Mouse (Mus musculus) ovary, postnatal 10 days (tissue): ENCODE results near the gene Rbm34.

Experiments used
- DNase-seq: peaks from one replicate; pipeline ENCODE4 v3.0.0; 2022; ENCODE audit warnings: low spot score

The Rbm34 gene

GRCm38 (mm10) chr8:126961516-126961915 lies 9.4 kb downstream of the Rbm34 start:
- no peak for DNase-seq

GRCm38 (mm10) chr8:126951900-126952636 lies 18.8 kb downstream of the Rbm34 start:
- no peak for DNase-seq

GRCm38 (mm10) chr8:126949527-126949926 lies 21.3 kb downstream of the Rbm34 start:
- no peak for DNase-seq

GRCm38 (mm10) chr8:126946444-126946843 lies 24.4 kb downstream of the Rbm34 start:
- no peak for DNase-seq

- DNase-seq: peak; percentile 92
Observed at GRCm38 (mm10) chr8:126945730-126946163, 25.1 kb downstream of the Rbm34 start, which contains the start of gene Tomm20. Gene Tomm20 (minus strand): TSS chr8:126945844.

GRCm38 (mm10) chr8:126944781-126945691 lies 25.8 kb downstream of the Rbm34 start:
- peak; percentile 30 for DNase-seq

GRCm38 (mm10) chr8:126943565-126943964 lies 27.3 kb downstream of the Rbm34 start:
- DNase-seq: no peak

- no peak for DNase-seq
Observed at GRCm38 (mm10) chr8:126937337-126937736, 33.5 kb downstream of the Rbm34 start.

GRCm38 (mm10) chr8:126935932-126936331 lies 34.9 kb downstream of the Rbm34 start:
- DNase-seq: no peak

GRCm38 (mm10) chr8:126935387-126935786 lies 35.5 kb downstream of the Rbm34 start:
- no peak for DNase-seq

GRCm38 (mm10) chr8:126932656-126933055 lies 38.2 kb downstream of the Rbm34 start:
- DNase-seq: no peak

- DNase-seq: no peak
Observed at GRCm38 (mm10) chr8:126932249-126932648, 38.6 kb downstream of the Rbm34 start.

- no peak for DNase-seq
Observed at GRCm38 (mm10) chr8:126931720-126932119, 39.2 kb downstream of the Rbm34 start.

- DNase-seq: no peak
Observed at GRCm38 (mm10) chr8:126929607-126930161, 41.2 kb downstream of the Rbm34 start.

- no peak for DNase-seq
Observed at GRCm38 (mm10) chr8:126928755-126929505, 41.9 kb downstream of the Rbm34 start.

GRCm38 (mm10) chr8:126928028-126928427 lies 42.8 kb downstream of the Rbm34 start:
- no peak for DNase-seq

- DNase-seq: no peak
Observed at GRCm38 (mm10) chr8:126927058-126927457, 43.8 kb downstream of the Rbm34 start.

GRCm38 (mm10) chr8:126922981-126923380 lies 47.9 kb downstream of the Rbm34 start:
- DNase-seq: no peak

- no peak for DNase-seq
Observed at GRCm38 (mm10) chr8:126921432-126921831, 49.4 kb downstream of the Rbm34 start.

GRCm38 (mm10) chr8:126920845-126921244 lies 50.0 kb downstream of the Rbm34 start:
- DNase-seq: no peak

- no peak for DNase-seq
Observed at GRCm38 (mm10) chr8:126920386-126920785, 50.5 kb downstream of the Rbm34 start.

GRCm38 (mm10) chr8:126919703-126920102 lies 51.2 kb downstream of the Rbm34 start:
- DNase-seq: no peak
